Mouse (Mus musculus) spleen, adult 2 months (tissue): ENCODE data around the gene Cacna1a.
A peak's percentile ranks its signal among the peaks of the same experiment; 100 is the strongest.

Source experiments
- CTCF ChIP-seq: fragments of 200-500 bp; IDR thresholded peaks from 2 replicates; pipeline ENCODE4 v1.5.1; 2011; ENCODE audit warnings: mild to moderate bottlenecking, inconsistent platforms; ENCODE audit not compliant: insufficient read depth, insufficient read length, insufficient replicate concordance; ENCODE audit errors: extremely low read depth
- POLR2A ChIP-seq: fragments of 200-500 bp; IDR thresholded peaks from 2 replicates; pipeline ENCODE4 v1.6.1; 2011; ENCODE audit warnings: low read depth, low read length, inconsistent platforms

GRCm38 (mm10) chr8:84614512-84615223, 226.4 kb downstream of the Cacna1a start:
- TF ChIP-seq CTCF (peak; percentile 17; the same call in 1 of the 2 replicates), POLR2A (no peak)
